Mouse (Mus musculus) bone marrow macrophage, adult 2 months (primary cell): ENCODE data around the gene Frat2.

ENCODE experiments used
- CTCF ChIP-seq: IDR thresholded peaks from 2 replicates; pipeline ENCODE4 v1.5.1; 2012; ENCODE audit warnings: low read depth, mild to moderate bottlenecking, low read length, moderate library complexity
- POLR2A ChIP-seq: IDR thresholded peaks from 2 replicates; pipeline ENCODE4 v1.6.1; 2012; ENCODE audit warnings: mild to moderate bottlenecking, low read depth, low read length, borderline replicate concordance

- no peak for TF ChIP-seq POLR2A
- no peak for TF ChIP-seq CTCF
Observed at GRCm38 (mm10) chr19:41888191-41888590, 40.3 kb upstream of the Frat2 start.
